9 mouse cellular contexts compared by ENCODE assay signal in genomic region chr9:68614006-68614405, GRCm38 (mm10).
"Had no signal": no experiment of that assay in that cellular context is flagged by ENCODE, and none has a peak within 500 bp of the region (broad histone marks: within the 10 kb centered on the region; RNA-seq: fewer than 3 reads in every experiment).

No protein-coding gene starts in this region.

- H3K4me1 ChIP-seq: limb, embryonic 12.5 days; liver, embryonic 13.5 days; stomach, embryonic 15.5 days had no signal

- H3K27me3 ChIP-seq: limb, embryonic 12.5 days; liver, embryonic 13.5 days; midbrain, embryonic 12.5 days; stomach, embryonic 15.5 days had no signal

- DNase-seq: kidney, postnatal 10 days; liver; liver, embryonic 13.5 days; liver, postnatal 0 days; right cerebral cortex, postnatal 14 days; thymus, postnatal 36 days had no signal

- H3K4me3 ChIP-seq: limb, embryonic 12.5 days; liver, embryonic 13.5 days; midbrain, embryonic 12.5 days; stomach, embryonic 15.5 days had no signal

- H3K27ac ChIP-seq: limb, embryonic 12.5 days; liver, embryonic 13.5 days; midbrain, embryonic 12.5 days; stomach, embryonic 15.5 days had no signal
